Mouse (Mus musculus) macrophage (primary cell): ENCODE results near the gene Tgfbr3. TPM values are rescaled to one million over a fixed set of nuclear protein-coding genes. Genes with fewer than 3 reads are reported as not detected.

Experiments used
- H3K27ac ChIP-seq: fragments of 350-480 bp; formaldehyde crosslinking; 2 replicates; pipeline ENCODE4 v1.9.0; 2021
- H3K36me3 ChIP-seq: fragments of 350-480 bp; formaldehyde crosslinking; 2 replicates; pipeline ENCODE4 v1.9.0; 2021; ENCODE audit errors: inconsistent target
- H3K4me3 ChIP-seq: fragments of 350-480 bp; formaldehyde crosslinking; 2 replicates; pipeline ENCODE4 v1.9.0; 2021; ENCODE audit errors: inconsistent target
- H3K79me2 ChIP-seq: fragments of 350-480 bp; formaldehyde crosslinking; 2 replicates; pipeline ENCODE4 v1.9.0; 2021; ENCODE audit errors: inconsistent target
- WGBS: methylation state at CpG from one replicate; pipeline ENCODE4 v1.1.7; 2026; ENCODE audit warnings: inconsistent platforms; ENCODE audit not compliant: missing documents; 5-methylcytosine and 5-hydroxymethylcytosine counted together
- polyA plus RNA-seq: library from polyadenylated mRNA; stranded (reverse); fragments of 250-400 nt; gene quantifications from 3 replicates; pipeline ENCODE4 v1.2.4, GENCODE M21; 2018; ENCODE audit warnings: inconsistent platforms

Tgfbr3 gene
- polyA plus RNA-seq, 1 experiment from 2014 or later, result 0.73 TPM

DNA sequence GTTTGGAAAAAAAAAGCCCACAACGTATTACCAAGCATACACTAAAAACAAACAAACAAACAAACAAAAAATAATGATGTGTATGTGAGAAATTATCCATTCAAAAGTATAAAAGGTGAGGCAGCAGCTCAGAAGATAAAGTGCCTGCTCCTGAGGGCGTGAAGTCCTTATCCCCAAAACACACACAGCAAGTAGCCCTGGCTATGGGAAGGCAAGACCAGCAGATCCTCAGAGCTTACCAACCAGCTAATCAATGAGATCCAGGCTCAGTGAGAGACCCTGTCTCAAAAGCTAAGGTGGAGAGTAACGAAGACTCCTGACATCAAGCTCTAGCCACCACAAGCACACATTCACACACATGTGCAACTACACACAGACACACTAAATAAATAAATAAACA lies 70.8 kb downstream of the Tgfbr3 start:
- Histone ChIP-seq H3K27ac (no peak overlapping the region), H3K79me2 (no peaks in the 10 kb centered on the region), H3K4me3 (no peak overlapping the region), H3K36me3 (no peaks in the 10 kb centered on the region)
- WGBS, result 100% methylated on average over 3 of the region's 3 CpGs

DNA sequence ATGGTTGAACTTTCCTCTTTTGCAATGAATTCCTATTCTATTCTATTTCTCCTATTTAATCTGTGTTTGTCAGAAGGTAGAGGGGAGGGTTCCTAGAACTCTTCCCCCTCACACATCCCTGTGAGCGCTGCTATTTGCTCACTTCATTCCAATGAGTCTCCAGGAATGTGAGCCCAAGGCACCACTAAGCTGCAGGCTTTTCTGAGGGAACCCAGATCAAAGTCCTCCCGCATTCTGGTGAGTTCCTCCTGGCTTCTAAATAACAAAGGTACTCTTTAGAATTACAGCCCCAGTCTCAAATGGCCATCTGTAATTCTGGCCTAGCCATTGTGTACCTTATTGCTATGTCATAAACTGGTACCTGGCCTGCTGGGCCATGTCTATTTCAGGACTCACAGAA lies 72.3 kb downstream of the Tgfbr3 start:
- Histone ChIP-seq H3K36me3 (no peaks in the 10 kb centered on the region), H3K27ac (no peak overlapping the region), H3K79me2 (no peaks in the 10 kb centered on the region), H3K4me3 (no peak overlapping the region)
- WGBS, result 93% methylated on average over 2 of the region's 2 CpGs

DNA sequence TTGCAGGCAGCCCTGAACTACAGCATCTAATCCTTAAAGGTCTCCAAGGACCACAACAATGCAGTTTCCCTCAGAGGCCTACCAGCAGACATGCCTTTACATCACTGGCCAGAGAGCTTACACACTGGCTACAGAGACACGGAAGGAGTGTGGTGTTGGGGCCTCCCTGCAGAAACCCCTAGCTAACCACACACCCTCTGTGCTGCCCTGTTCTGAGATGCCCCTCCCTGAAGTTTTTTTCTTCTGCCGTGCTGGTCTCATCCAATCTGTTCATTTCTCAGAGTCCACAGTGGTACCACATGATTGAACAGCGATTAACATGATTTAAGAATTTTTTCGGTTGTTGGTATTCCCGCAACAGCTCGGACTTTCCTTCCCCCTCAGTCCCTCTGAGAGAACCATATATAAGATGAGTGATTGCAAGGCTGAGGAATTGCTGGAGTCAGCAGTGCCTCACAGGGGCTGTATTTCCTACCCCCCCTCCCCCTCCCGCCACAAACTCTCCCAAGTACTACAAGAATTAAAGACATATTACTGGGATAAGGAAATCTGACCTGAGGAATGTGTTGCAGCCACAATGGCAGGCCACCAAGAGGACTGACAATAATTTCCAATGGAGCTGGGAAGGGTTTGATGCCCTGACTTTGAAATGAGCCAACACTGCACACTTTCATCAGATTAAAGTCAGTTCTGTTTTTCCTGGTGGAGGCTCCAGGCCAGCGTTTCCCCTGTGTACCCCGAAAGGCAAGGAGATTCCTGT lies 75.9 kb downstream of the Tgfbr3 start:
- Histone ChIP-seq H3K27ac (no peak overlapping the region), H3K79me2 (no peaks in the 10 kb centered on the region), H3K36me3 (no peaks in the 10 kb centered on the region), H3K4me3 (no peak overlapping the region)
- 92% methylated on average over 9 of the region's 9 CpGs for WGBS

DNA sequence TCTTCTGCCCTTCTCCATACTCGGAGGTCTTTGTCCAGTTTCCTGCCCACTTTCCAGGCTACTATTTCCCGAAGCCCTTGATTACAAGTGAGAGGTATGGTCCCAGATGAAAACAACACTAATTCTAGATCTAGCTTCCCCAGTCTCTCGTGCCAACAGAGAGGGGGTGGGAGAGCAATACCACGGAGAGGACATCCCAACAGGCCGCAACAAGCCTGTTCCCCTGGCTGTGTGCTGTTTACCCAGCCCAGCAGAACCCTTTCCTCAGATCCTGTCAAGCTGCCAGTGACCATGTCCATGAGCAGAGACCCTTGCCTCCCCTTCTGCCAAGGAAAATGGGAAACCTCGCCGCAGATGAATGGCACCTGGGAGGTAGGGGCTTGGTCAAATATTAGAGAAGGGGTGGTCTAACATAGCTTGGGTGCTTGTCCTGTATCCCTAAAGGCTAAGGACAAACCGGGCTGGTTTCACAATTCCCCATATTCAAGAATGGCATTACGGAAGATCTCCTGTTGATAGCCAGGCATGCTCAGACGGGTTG lies 77.5 kb downstream of the Tgfbr3 start:
- Histone ChIP-seq H3K4me3 (no peak overlapping the region), H3K79me2 (no peaks in the 10 kb centered on the region), H3K36me3 (no peaks in the 10 kb centered on the region), H3K27ac (no peak overlapping the region)
- 90% methylated on average over 10 of the region's 10 CpGs for WGBS

DNA sequence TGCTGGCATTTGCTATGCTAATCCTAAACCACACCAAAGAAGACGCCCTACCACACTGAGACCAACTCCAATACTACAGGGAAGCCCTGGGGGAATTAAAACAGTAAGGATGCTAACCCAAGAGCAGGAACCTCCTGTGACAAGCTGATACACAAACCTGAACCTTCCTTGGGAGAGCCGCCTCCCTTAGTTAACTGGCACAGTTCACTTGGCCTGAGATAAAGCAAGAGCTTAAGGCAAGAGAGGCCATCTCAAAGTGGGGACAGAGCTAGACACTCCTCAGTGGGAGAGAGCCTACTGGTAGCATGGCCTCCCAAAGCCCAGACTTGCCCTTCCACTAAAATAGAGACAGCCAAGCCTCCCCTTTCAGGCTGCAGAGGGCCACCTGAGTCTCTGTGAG lies 79.4 kb downstream of the Tgfbr3 start:
- Histone ChIP-seq H3K27ac (no peak overlapping the region), H3K4me3 (no peak overlapping the region), H3K36me3 (no peaks in the 10 kb centered on the region), H3K79me2 (no peaks in the 10 kb centered on the region)
- 100% methylated on average over 1 of the region's 2 CpGs for WGBS

DNA sequence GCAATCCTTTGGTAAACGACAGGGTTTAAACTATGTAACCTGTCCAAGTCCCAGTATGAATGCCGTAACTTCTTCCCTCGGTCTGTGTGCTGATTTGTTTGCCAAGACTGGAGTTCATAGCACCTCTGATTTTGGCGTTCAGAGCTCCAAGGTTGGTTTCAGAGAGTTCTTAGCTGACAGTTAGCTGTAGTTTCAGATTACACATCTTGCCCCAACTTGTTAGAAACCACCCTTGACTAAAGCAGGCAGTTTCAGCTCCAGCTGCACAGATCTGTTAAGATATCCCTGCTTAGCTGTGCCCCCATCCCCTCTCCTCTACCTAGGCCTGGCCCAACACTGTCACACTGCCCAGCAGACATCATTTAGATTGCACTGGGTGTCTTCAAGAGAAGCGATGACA lies 81.5 kb downstream of the Tgfbr3 start:
- WGBS, result 91% methylated on average over 5 of the region's 5 CpGs
- no peaks in the 10 kb centered on the region for H3K79me2 ChIP-seq
- no peak overlapping the region for H3K4me3 ChIP-seq
- H3K27ac ChIP-seq, result no peak overlapping the region
- H3K36me3 ChIP-seq, result no peaks in the 10 kb centered on the region

DNA sequence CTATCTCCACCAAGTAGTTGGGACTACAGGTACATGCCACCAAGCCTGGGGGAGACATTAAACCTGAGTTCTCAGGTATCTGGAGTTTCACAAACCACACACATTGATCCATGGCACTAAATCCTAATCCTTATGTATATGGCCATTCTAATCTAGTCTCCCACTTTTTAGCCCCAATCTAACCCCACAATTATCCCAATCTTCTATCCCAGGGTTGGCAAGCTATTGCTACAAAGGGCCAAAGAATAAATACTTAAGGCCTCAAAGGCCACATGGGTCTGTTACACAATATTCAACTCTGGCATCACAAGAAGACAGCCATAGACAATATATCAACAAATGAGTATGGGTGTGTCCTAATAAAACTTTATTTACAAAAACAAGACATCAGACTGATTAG lies 85.1 kb downstream of the Tgfbr3 start:
- no peaks in the 10 kb centered on the region for H3K79me2 ChIP-seq
- no peak overlapping the region for H3K27ac ChIP-seq
- no peaks in the 10 kb centered on the region for H3K36me3 ChIP-seq
- H3K4me3 ChIP-seq, result no peak overlapping the region

DNA sequence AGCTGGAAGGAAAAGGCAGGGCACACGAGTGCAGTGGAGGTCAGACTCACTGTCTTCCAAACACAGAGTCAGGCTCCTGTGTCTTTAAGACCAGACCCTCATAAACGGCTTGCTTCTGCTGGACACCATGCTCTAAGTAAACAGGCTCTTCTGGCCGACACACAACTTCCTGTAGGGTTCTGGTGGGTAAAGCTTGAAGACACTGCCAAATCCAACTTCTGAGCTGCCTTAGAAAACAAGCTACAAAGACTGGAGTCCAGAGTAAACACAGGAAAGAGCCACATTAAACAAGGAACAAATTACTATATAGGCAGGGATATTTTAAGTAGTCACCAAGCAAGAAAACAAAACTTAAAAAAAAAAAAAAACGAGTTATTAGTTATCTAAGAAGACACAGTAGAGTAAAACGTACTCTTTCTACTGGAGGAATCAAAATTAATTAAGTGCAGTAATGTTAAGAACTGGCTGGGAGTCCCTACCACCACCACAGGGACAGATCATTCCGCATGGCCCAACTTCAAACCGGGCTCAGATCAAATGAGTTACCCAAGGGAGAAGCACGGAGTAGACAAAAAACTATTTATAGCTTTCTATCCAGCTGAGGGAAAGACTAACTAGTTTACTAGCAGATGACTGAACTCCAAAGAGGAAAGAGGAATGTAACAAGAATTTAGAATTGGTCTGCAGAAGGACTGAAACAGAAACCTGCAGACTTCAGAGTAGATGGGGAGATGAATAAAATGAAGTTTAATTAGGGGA lies 86.4 kb downstream of the Tgfbr3 start:
- Histone ChIP-seq H3K36me3 (no peaks in the 10 kb centered on the region), H3K4me3 (no peak overlapping the region), H3K79me2 (no peaks in the 10 kb centered on the region), H3K27ac (no peak overlapping the region)
- WGBS, result 24% methylated on average over 8 of the region's 8 CpGs

DNA sequence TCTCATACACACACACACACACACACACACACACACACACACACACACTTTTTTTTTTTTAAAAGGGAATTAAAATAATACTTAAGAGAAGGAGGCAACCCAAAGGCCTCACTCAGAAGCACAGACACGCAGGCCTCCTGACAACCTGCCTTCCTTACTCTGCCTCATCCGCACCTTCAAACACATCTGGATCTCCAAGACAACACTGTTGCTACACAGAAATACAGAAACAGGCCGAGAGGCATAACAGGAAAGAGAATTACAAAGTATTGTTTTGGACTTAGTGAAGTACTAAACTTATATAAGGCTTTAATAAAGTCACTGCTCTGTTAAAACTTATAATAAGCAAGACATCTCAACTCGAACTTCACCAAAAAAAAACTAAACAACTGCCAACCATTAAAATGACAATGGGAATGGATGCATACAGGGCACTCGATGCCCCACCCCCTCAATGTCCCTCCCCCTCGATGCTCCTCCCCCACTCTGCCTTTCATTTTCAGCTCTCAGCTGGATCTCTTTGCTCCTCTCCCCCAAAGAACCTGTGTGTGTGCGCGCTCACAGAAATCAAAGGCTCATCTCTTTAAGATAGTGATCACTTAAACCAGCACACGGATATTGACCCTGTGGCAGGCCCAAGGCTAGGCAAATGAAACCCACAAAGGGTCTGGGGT lies 87.8 kb downstream of the Tgfbr3 start:
- Histone ChIP-seq H3K79me2 (no peaks in the 10 kb centered on the region), H3K36me3 (no peaks in the 10 kb centered on the region), H3K4me3 (no peak overlapping the region), H3K27ac (no peak overlapping the region)
- 76% methylated on average over 7 of the region's 9 CpGs for WGBS

DNA sequence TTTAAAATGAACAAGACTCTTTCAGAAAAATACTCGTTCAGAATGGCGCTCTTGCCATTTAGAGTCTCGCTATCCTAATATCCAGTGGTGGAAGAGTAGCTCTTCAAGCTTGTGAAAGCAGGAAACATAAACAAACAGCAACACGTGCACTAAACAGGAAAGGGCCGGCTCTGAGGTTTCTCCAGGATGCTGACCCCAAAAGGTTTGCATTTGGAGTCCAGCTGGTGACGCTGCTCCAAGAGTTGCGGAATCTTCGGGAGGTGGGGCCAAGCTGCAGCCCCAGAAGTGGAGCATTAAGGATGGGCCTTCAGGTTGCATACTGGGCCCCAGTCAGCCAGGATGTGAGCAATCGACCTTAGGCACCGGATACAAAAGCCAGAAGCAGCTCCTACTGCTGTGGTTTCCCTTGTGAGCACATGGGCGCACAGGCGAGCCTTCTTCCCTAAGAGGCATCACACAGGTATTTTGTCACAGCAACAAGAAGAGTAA lies 88.5 kb downstream of the Tgfbr3 start:
- 62% methylated on average over 12 of the region's 12 CpGs for WGBS
- Histone ChIP-seq H3K36me3 (no peaks in the 10 kb centered on the region), H3K79me2 (no peaks in the 10 kb centered on the region), H3K4me3 (no peak overlapping the region), H3K27ac (no peak overlapping the region)

DNA sequence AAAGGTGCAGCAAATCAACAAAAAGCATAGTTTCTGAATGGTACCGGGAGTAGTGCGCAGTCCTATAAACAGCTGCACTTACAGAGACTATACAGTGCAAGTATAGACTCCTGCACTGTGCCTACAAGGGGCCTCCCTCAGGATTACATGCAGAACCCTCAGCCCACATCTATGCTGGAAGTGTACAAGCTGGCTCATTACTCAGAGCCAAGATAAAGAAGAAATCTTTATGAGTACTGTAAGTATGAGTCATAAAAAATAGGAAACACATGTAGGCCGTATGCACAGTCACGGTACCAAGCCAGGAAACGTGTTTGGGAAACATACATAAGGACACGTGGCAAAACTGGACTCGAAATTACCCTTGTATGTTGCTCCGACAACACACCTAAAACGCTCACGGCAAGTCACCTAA lies 89.2 kb downstream of the Tgfbr3 start:
- H3K36me3 ChIP-seq, result no peaks in the 10 kb centered on the region
- WGBS, result 30% methylated on average over 10 of the region's 10 CpGs
- no peak overlapping the region for H3K27ac ChIP-seq
- no peaks in the 10 kb centered on the region for H3K79me2 ChIP-seq
- H3K4me3 ChIP-seq, result no peak overlapping the region

DNA sequence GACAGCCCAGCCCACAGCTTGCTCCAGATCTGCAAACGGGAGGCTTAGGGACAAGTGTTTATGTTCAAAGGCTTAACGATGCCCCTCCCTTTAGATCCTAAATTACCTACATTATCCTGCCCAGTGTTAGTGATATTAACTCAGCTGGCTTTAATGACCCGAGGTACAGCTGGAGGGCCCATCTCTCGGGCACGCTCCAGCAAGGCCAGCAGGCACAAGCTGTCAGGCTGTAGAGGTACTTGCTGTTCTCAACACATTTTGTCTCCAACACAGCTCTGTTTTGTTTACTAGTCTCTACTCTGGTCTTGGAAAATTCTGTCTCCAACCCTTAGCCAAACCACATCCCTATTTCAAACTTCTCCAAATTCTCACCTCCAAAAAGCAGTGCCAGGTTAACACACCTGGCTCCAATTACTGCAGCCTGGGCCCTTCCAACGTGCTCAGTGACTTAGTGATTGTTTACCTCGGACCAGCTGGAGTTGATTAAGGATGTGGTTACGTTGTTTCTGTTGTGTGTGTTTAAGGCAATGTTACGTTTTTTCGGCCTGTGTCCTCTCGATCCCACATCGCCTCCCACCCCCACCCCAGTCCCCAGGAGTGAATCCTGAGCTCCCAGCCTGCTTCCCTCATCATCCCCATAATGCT lies 93.6 kb downstream of the Tgfbr3 start:
- H3K4me3 ChIP-seq, result no peak overlapping the region
- H3K36me3 ChIP-seq, result no peaks in the 10 kb centered on the region
- 69% methylated on average over 12 of the region's 12 CpGs for WGBS
- H3K27ac ChIP-seq, result no peak overlapping the region
- H3K79me2 ChIP-seq, result no peaks in the 10 kb centered on the region

DNA sequence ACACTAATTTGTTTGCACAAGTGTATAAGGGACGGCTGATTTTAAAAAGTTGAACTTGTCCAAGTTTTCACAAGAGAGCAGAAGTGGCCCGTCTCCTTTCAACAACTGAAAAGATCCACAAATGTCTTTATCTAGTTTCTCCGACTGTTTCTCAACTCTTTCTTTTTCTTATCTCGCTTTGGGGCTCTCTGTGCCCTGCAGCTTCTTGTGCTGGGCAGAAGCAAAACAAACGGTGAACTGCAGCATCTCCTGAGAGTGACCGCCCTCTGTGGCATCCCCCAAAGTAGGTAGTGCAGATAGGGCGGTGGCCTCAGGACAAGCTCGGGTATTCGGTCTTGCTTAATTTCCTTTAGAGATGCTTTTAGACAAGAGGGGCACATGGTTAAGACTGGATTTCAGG lies 96.3 kb downstream of the Tgfbr3 start:
- WGBS, result 75% methylated on average over 8 of the region's 9 CpGs
- Histone ChIP-seq H3K36me3 (no peaks in the 10 kb centered on the region), H3K4me3 (no peak overlapping the region), H3K79me2 (no peaks in the 10 kb centered on the region), H3K27ac (no peak overlapping the region)

DNA sequence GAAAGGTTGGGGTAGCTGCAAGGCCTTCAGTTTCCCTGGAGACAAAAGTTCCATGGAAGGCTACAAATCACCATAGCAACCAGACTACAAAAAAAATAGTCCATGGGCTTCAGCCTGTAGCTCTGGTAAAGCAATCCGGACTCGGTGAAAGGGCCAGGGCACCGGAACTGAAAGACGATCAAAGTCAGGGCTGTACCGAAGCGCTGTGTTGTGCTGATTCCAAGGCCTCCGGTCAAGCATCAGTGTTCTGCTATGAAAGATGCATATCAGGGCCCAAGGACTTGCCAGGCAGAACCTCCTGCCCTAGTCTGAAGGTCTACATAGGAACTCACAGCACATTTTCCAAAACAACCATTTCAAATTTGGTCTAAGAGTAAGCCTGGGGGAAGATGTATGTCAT lies 97.1 kb downstream of the Tgfbr3 start:
- H3K4me3 ChIP-seq, result no peak overlapping the region
- H3K36me3 ChIP-seq, result no peaks in the 10 kb centered on the region
- WGBS, result 100% methylated on average over 7 of the region's 7 CpGs
- no peaks in the 10 kb centered on the region for H3K79me2 ChIP-seq
- H3K27ac ChIP-seq, result no peak overlapping the region
